Mouse (Mus musculus) forebrain, postnatal 0 days (tissue): Measurements from ENCODE around the gene Uaca. TPM values are rescaled to one million over a fixed set of nuclear protein-coding genes. Genes with fewer than 3 reads are reported as not detected.
A peak's percentile ranks its signal among the peaks of the same experiment; 100 is the strongest.

Experiments
- ATAC-seq: fragments of 200-750 bp; cut with Nextera tagmentation; 2 replicates; pipeline ENCODE4 v1.8.0; 2017; ENCODE audit warnings: mild to moderate bottlenecking, moderate library complexity
- DNase-seq: peaks from one replicate; pipeline ENCODE4 v3.0.0-alpha.2; 2015
- H3K27ac ChIP-seq: fragments of 300-500 bp; sonication (generic); 2 replicates; pipeline ENCODE4 v1.5.1; 2014; ENCODE audit warnings: low read depth, mild to moderate bottlenecking, antibody characterized with exemption, low read length, moderate library complexity, mixed read lengths
- H3K27me3 ChIP-seq: fragments of 300-500 bp; sonication (generic); 2 replicates; pipeline ENCODE4 v1.6.1; 2014; ENCODE audit warnings: mild to moderate bottlenecking, low read length, mixed read lengths; ENCODE audit not compliant: insufficient read depth
- H3K36me3 ChIP-seq: fragments of 300-500 bp; sonication (generic); 2 replicates; pipeline ENCODE4 v1.6.1; 2014; ENCODE audit warnings: mild to moderate bottlenecking, moderate library complexity; ENCODE audit not compliant: insufficient read depth
- H3K4me1 ChIP-seq: fragments of 300-500 bp; sonication (generic); 2 replicates; pipeline ENCODE4 v1.6.1; 2014; ENCODE audit warnings: antibody characterized with exemption; ENCODE audit not compliant: insufficient read depth
- H3K4me2 ChIP-seq: fragments of 300-500 bp; sonication (generic); 2 replicates; pipeline ENCODE4 v1.6.1; 2014; ENCODE audit warnings: low read depth, mild to moderate bottlenecking, moderate library complexity
- H3K4me3 ChIP-seq: fragments of 300-500 bp; sonication (generic); 2 replicates; pipeline ENCODE4 v1.5.1; 2014; ENCODE audit warnings: low read depth, low read length, mixed read lengths
- H3K9ac ChIP-seq: fragments of 300-500 bp; sonication (generic); 2 replicates; pipeline ENCODE4 v1.6.1; 2014; ENCODE audit warnings: mild to moderate bottlenecking
- H3K9me3 ChIP-seq: fragments of 300-500 bp; sonication (generic); 2 replicates; pipeline ENCODE4 v1.6.1; 2016; ENCODE audit warnings: low read length
- CTCF ChIP-seq: sonication (generic); IDR thresholded peaks from 2 replicates; pipeline ENCODE4 v1.5.1; 2016; ENCODE audit warnings: antibody characterized with exemption, control low read depth, low read depth
- WGBS: fragments of 180-500 bp; shearing (Covaris S2); extraction: QIAGEN DNeasy Blood & Tissue Kit; methylation state at CpG from one replicate; pipeline ENCODE4 v1.1.7; 2014; 5-methylcytosine and 5-hydroxymethylcytosine counted together
- polyA plus RNA-seq: library from polyadenylated mRNA; unstranded; fragments of >200 nt; fragmentation: Nextera tagmentation; extraction: Ambion mirVana; gene quantifications from 2 replicates; pipeline ENCODE4 v1.2.1, GENCODE M21; 2015
- total RNA-seq: library from RNA; depleted of rRNA; stranded (reverse); fragments of >200 nt; gene quantifications from 2 replicates; pipeline ENCODE4 v1.2.3, GENCODE M21; 2014

The Uaca gene
- total and polyA plus RNA-seq, 2 experiments from 2014 or later: 8.9 to 10.2 TPM

- Histone ChIP-seq H3K4me3 (no peak overlapping the region), H3K27me3 (no peaks in the 10 kb centered on the region), H3K4me1 (peaks cover 6% of the 10 kb centered on the region; the same call in 1 of the 2 replicates), H3K9me3 (no peaks in the 10 kb centered on the region), H3K4me2 (no peak overlapping the region), H3K9ac (no peak overlapping the region), H3K36me3 (no peaks in the 10 kb centered on the region), H3K27ac (no peak overlapping the region)
- whole genome bisulfite sequencing: 91% methylated on average over 9 of the region's 9 CpGs
- TF ChIP-seq CTCF: no peak
- ATAC-seq: no peak
- no peak for DNase-seq
Observed at GRCm38 (mm10) chr9:60864664-60865063, 70.3 kb downstream of the Uaca start.

- H3K27me3 ChIP-seq: no peaks in the 10 kb centered on the region
- H3K4me1 ChIP-seq: peaks cover 6% of the 10 kb centered on the region; the same call in 1 of the 2 replicates
- no peaks in the 10 kb centered on the region for H3K36me3 ChIP-seq
- ATAC-seq: no peak
- WGBS: 37% methylated on average over 4 of the region's 4 CpGs
- no peak overlapping the region for H3K27ac ChIP-seq
- H3K9ac ChIP-seq: no peak overlapping the region
- no peak for TF ChIP-seq CTCF
- no peak for DNase-seq
- no peak overlapping the region for H3K4me2 ChIP-seq
- no peaks in the 10 kb centered on the region for H3K9me3 ChIP-seq
- no peak overlapping the region for H3K4me3 ChIP-seq
Observed at GRCm38 (mm10) chr9:60865866-60866265, 71.5 kb downstream of the Uaca start.

- H3K9ac ChIP-seq: no peak overlapping the region
- ATAC-seq: no peak
- 69% methylated on average over 18 of the region's 18 CpGs for WGBS
Observed at GRCm38 (mm10) chr9:60870451-60870850, 76.1 kb downstream of the Uaca start.

GRCm38 (mm10) chr9:60870919-60871503, 76.7 kb downstream of the Uaca start:
- Histone ChIP-seq H3K36me3 (no peaks in the 10 kb centered on the region), H3K9me3 (no peaks in the 10 kb centered on the region), H3K4me1 (peaks cover 4% of the 10 kb centered on the region; the same call in 1 of the 2 replicates), H3K4me3 (no peak overlapping the region), H3K9ac (no peak overlapping the region), H3K4me2 (no peak overlapping the region), H3K27me3 (no peaks in the 10 kb centered on the region), H3K27ac (no peak overlapping the region)
- TF ChIP-seq CTCF: no peak
- WGBS: 88% methylated on average over 28 of the region's 28 CpGs
- ATAC-seq (no peak), DNase-seq (no peak)

More at GRCm38 (mm10) chr9:60870451-60870850, 76.1 kb downstream of the Uaca start:
- H3K36me3 ChIP-seq: no peaks in the 10 kb centered on the region
- no peak overlapping the region for H3K4me2 ChIP-seq
- DNase-seq: no peak
- no peak overlapping the region for H3K4me3 ChIP-seq
- 0 out of 2 replicates have a peak, but pooled peaks cover 3% of the 10 kb centered on the region for H3K4me1 ChIP-seq
- H3K27ac ChIP-seq: no peak overlapping the region
- H3K27me3 ChIP-seq: no peaks in the 10 kb centered on the region
- no peak for TF ChIP-seq CTCF
- no peaks in the 10 kb centered on the region for H3K9me3 ChIP-seq

GRCm38 (mm10) chr9:60873257-60874054, 79.1 kb downstream of the Uaca start:
- H3K4me1 ChIP-seq: peaks cover 6% of the 10 kb centered on the region; the same call in 1 of the 2 replicates
- no peak overlapping the region for H3K27ac ChIP-seq
- peak; percentile 52 for DNase-seq

GRCm38 (mm10) chr9:60874055-60874392, 79.7 kb downstream of the Uaca start:
- no peaks in the 10 kb centered on the region for H3K9me3 ChIP-seq
- DNase-seq: no peak
- WGBS: 71% methylated on average over 8 of the region's 8 CpGs
- no peak overlapping the region for H3K9ac ChIP-seq
- no peak overlapping the region for H3K4me2 ChIP-seq
- ATAC-seq: no peak
- no peaks in the 10 kb centered on the region for H3K36me3 ChIP-seq
- no peak for TF ChIP-seq CTCF
- no peaks in the 10 kb centered on the region for H3K27me3 ChIP-seq
- peaks cover 6% of the 10 kb centered on the region; the same call in 1 of the 2 replicates for H3K4me1 ChIP-seq
- no peak overlapping the region for H3K4me3 ChIP-seq
- no peak overlapping the region for H3K27ac ChIP-seq

More at GRCm38 (mm10) chr9:60873257-60874054, 79.1 kb downstream of the Uaca start:
- H3K9me3 ChIP-seq: no peaks in the 10 kb centered on the region
- peak; percentile 40; the same call in 1 of the 2 replicates for TF ChIP-seq CTCF
- H3K36me3 ChIP-seq: no peaks in the 10 kb centered on the region
- ATAC-seq: peak; percentile 49; the same call in 1 of the 2 replicates
- H3K9ac ChIP-seq: no peak overlapping the region
- H3K27me3 ChIP-seq: no peaks in the 10 kb centered on the region
- H3K4me2 ChIP-seq: no peak overlapping the region
- no peak overlapping the region for H3K4me3 ChIP-seq
- WGBS: 29% methylated on average over 13 of the region's 13 CpGs

GRCm38 (mm10) chr9:60876085-60876484, 81.7 kb downstream of the Uaca start:
- H3K4me2 ChIP-seq: peak overlapping the region; percentile 26; the same call in 1 of the 2 replicates
- ATAC-seq (peak; percentile 16; the same call in 1 of the 2 replicates), DNase-seq (peak; percentile 65)
- no peaks in the 10 kb centered on the region for H3K9me3 ChIP-seq
- no peak for TF ChIP-seq CTCF
- H3K9ac ChIP-seq: no peak overlapping the region
- 18% methylated on average over 9 of the region's 9 CpGs for WGBS
- H3K27me3 ChIP-seq: no peaks in the 10 kb centered on the region
- no peaks in the 10 kb centered on the region for H3K36me3 ChIP-seq
- no peak overlapping the region for H3K27ac ChIP-seq
- peaks cover 6% of the 10 kb centered on the region; the same call in 1 of the 2 replicates for H3K4me1 ChIP-seq
- no peak overlapping the region for H3K4me3 ChIP-seq
